Mouse (Mus musculus) limb, embryonic 10.5 days (tissue): ENCODE measurements around the gene Actg1. TPM values are rescaled to one million over a fixed set of nuclear protein-coding genes. Genes with fewer than 3 reads are reported as not detected.
"Not testable (repeated sequence)": the region's sequence is repeated elsewhere in the genome, so short reads cannot be mapped to it uniquely, and the experiment has no call there.

Experiments
- DNase-seq: peaks from one replicate; pipeline ENCODE4 v3.0.0-alpha.2; 2017; ENCODE audit warnings: low spot score
- H3K27ac ChIP-seq: fragments of 300-500 bp; sonication (generic); 2 replicates; pipeline ENCODE4 v1.5.1; 2016; ENCODE audit warnings: mild to moderate bottlenecking
- H3K27me3 ChIP-seq: fragments of 300-500 bp; sonication (generic); 2 replicates; pipeline ENCODE4 v1.6.1; 2016; ENCODE audit warnings: low read depth, mild to moderate bottlenecking; ENCODE audit not compliant: poor library complexity, severe bottlenecking
- H3K36me3 ChIP-seq: fragments of 300-500 bp; sonication (generic); 2 replicates; pipeline ENCODE4 v1.6.1; 2016; ENCODE audit warnings: mild to moderate bottlenecking, moderate library complexity
- H3K4me1 ChIP-seq: fragments of 300-500 bp; sonication (generic); 2 replicates; pipeline ENCODE4 v1.6.1; 2016
- H3K4me3 ChIP-seq: fragments of 300-500 bp; sonication (generic); 2 replicates; pipeline ENCODE4 v1.5.1; 2016; ENCODE audit warnings: mild to moderate bottlenecking, moderate library complexity
- H3K9me3 ChIP-seq: fragments of 300-500 bp; sonication (generic); replicated peaks from 2 replicates; pipeline ENCODE4 v1.6.1; 2016; ENCODE audit warnings: mild to moderate bottlenecking
- WGBS: fragments of 180-500 bp; shearing (Covaris S2); methylation state at CpG from one replicate; pipeline ENCODE4 v1.1.7; 2016; 5-methylcytosine and 5-hydroxymethylcytosine counted together
- polyA plus RNA-seq: library from polyadenylated mRNA; unstranded; fragments of >200 nt; fragmentation: Nextera tagmentation; extraction: Ambion mirVana; gene quantifications from 2 replicates; pipeline ENCODE4 v1.2.1, GENCODE M21; 2016

Gene Actg1
- polyA plus RNA-seq, 1 experiment from 2014 or later, result 3,197 TPM

DNA sequence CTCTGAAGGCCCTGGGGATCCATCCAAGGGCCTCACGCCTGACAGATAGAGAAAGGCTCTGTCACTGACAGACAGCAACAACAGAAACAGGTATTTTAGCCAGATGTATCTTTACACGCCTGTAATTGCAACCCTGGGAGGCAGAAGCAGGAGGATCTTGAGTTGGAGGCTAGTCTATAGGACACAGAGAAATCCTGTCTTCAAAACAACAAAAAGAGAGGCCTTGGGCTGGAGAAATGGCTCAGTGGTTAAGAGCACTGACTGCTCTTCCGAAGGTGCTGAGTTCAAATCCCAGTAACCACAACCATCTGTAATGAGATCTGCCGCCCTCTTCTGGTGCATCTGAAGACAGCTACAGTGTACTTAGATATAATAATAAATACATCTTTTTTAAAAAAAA lies 8.6 kb upstream of the Actg1 start:
- no peak overlapping the region for H3K27ac ChIP-seq
- no peak for DNase-seq
- no peaks in the 10 kb centered on the region for H3K27me3 ChIP-seq
- H3K36me3 ChIP-seq, result no peaks in the 10 kb centered on the region
- no peaks in the 10 kb centered on the region for H3K9me3 ChIP-seq
- 92% methylated on average over 4 of the region's 4 CpGs for WGBS
- no peak overlapping the region for H3K4me3 ChIP-seq
- H3K4me1 ChIP-seq, result peaks cover 72% of the 10 kb centered on the region

DNA sequence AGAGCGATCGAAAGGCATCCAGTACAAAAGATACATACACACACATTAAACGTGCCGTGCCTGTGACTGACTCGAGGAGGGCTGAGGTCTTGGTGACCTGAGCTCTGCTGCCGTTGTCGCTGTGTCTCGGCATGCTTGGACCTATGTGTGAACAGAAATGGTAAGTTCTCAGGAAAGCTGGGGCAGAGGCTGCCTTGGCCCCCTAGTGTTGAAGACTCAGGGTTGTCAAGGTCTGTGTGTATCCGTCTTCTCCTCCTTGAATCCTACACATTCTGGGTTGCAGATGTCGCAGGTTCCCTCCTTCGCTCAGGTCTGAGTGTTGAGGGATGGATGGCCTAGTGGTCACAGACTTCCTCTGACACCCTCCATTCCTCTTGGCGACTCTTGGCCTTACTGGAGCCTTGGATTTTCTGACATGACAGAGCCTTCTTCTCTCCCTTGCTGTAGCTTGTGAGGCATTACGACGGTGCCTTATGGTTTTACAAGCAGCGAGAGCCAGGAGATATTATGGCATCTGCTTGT lies 8.0 kb upstream of the Actg1 start:
- Histone ChIP-seq H3K36me3 (no peaks in the 10 kb centered on the region), H3K27me3 (no peaks in the 10 kb centered on the region), H3K27ac (no peak overlapping the region; the same call in 1 of the 2 replicates), H3K9me3 (no peaks in the 10 kb centered on the region), H3K4me3 (no peak overlapping the region), H3K4me1 (peaks cover 72% of the 10 kb centered on the region)
- WGBS, result 87% methylated on average over 15 of the region's 15 CpGs
- no peak for DNase-seq

- H3K27me3 ChIP-seq, result no peaks in the 10 kb centered on the region
- no peaks in the 10 kb centered on the region for H3K36me3 ChIP-seq
- H3K4me3 ChIP-seq, result no peak overlapping the region
- H3K4me1 ChIP-seq, result peaks cover 72% of the 10 kb centered on the region
- H3K27ac ChIP-seq, result no peak overlapping the region
- no peaks in the 10 kb centered on the region for H3K9me3 ChIP-seq
- no peak for DNase-seq
- 68% methylated on average over 5 of the region's 5 CpGs for WGBS
Observed at GRCm38 (mm10) chr11:120355277-120356039, 7.1 kb upstream of the Actg1 start.

- H3K27ac ChIP-seq, result no peak overlapping the region
- DNase-seq, result no peak
- 92% methylated on average over 17 of the region's 17 CpGs for WGBS
Observed at GRCm38 (mm10) chr11:120354304-120355276, 6.2 kb upstream of the Actg1 start.

GRCm38 (mm10) chr11:120353500-120354303 lies 5.4 kb upstream of the Actg1 start:
- DNase-seq, result peak; percentile 78
- Histone ChIP-seq H3K27me3 (no peaks in the 10 kb centered on the region), H3K27ac (peak overlapping the region; percentile 75), H3K9me3 (no peaks in the 10 kb centered on the region), H3K4me3 (peak overlapping the region; percentile 18), H3K4me1 (peaks cover 70% of the 10 kb centered on the region), H3K36me3 (no peaks in the 10 kb centered on the region)
- WGBS, result 25% methylated on average over 26 of the region's 26 CpGs

More at GRCm38 (mm10) chr11:120354304-120355276, 6.2 kb upstream of the Actg1 start:
- Histone ChIP-seq H3K4me1 (peaks cover 72% of the 10 kb centered on the region), H3K9me3 (no peaks in the 10 kb centered on the region), H3K27me3 (no peaks in the 10 kb centered on the region), H3K4me3 (no peak overlapping the region), H3K36me3 (no peaks in the 10 kb centered on the region)

GRCm38 (mm10) chr11:120352571-120353290 lies 4.4 kb upstream of the Actg1 start:
- no peak for DNase-seq
- Histone ChIP-seq H3K27ac (peak overlapping the region; percentile 75), H3K9me3 (no peaks in the 10 kb centered on the region), H3K4me1 (peaks cover 61% of the 10 kb centered on the region), H3K27me3 (no peaks in the 10 kb centered on the region), H3K4me3 (no peak overlapping the region), H3K36me3 (peaks cover 4% of the 10 kb centered on the region)
- 71% methylated on average over 13 of the region's 13 CpGs for WGBS

DNA sequence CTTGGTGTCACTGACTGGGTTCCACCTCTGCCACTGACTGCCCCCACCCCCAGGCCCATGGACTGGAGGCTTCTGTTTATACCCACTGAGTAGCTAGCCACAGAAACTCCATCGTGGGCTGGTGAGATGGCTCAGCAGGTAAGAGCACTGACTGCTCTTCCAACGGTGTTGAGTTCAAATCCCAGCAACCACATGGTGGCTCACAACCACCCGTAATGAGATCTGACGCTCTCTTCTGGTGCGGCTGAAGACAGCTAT lies 3.7 kb upstream of the Actg1 start:
- not testable (repeated sequence) for H3K9me3 ChIP-seq, H3K27me3 ChIP-seq, DNase-seq, H3K4me3 ChIP-seq, H3K36me3 ChIP-seq
- peak overlapping the region; percentile 100; the same call in 1 of the 2 replicates for H3K27ac ChIP-seq
- H3K4me1 ChIP-seq, result peaks cover 53% of the 10 kb centered on the region
- WGBS, result 97% methylated on average over 5 of the region's 5 CpGs

GRCm38 (mm10) chr11:120351250-120352092 lies 3.1 kb upstream of the Actg1 start:
- Histone ChIP-seq H3K4me3 (peak overlapping the region; percentile 99; the same call in 1 of the 2 replicates), H3K27ac (peak overlapping the region; percentile 100), H3K36me3 (peaks cover 13% of the 10 kb centered on the region), H3K9me3 (no peaks in the 10 kb centered on the region), H3K4me1 (peaks cover 54% of the 10 kb centered on the region), H3K27me3 (no peaks in the 10 kb centered on the region)
- DNase-seq, result no peak
- 85% methylated on average over 10 of the region's 10 CpGs for WGBS

DNA sequence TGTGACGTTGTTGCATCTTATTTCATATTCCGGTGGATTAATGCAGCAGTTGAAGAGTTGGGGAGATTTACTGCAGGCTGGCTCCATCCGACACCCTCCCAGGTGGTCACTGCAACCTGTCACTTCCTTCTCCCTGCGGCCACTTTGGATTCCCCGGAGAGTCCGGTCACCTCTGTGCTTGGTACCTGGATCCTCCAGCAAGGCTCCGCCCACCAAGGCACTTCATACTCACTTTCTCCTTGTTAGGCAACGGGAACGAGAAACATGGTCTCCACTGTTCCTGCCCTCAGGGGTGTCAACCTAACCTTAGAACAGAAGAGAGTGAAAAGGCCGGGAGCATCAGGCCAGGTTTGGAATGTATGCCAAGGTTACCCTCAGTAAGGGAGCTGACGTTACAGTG lies 2.4 kb upstream of the Actg1 start:
- Histone ChIP-seq H3K9me3 (no peaks in the 10 kb centered on the region), H3K27me3 (no peaks in the 10 kb centered on the region), H3K4me1 (peaks cover 56% of the 10 kb centered on the region), H3K36me3 (peaks cover 16% of the 10 kb centered on the region), H3K27ac (peak overlapping the region; percentile 100), H3K4me3 (peak overlapping the region; percentile 99)
- peak; percentile 56 for DNase-seq
- WGBS, result 13% methylated on average over 11 of the region's 11 CpGs

DNA sequence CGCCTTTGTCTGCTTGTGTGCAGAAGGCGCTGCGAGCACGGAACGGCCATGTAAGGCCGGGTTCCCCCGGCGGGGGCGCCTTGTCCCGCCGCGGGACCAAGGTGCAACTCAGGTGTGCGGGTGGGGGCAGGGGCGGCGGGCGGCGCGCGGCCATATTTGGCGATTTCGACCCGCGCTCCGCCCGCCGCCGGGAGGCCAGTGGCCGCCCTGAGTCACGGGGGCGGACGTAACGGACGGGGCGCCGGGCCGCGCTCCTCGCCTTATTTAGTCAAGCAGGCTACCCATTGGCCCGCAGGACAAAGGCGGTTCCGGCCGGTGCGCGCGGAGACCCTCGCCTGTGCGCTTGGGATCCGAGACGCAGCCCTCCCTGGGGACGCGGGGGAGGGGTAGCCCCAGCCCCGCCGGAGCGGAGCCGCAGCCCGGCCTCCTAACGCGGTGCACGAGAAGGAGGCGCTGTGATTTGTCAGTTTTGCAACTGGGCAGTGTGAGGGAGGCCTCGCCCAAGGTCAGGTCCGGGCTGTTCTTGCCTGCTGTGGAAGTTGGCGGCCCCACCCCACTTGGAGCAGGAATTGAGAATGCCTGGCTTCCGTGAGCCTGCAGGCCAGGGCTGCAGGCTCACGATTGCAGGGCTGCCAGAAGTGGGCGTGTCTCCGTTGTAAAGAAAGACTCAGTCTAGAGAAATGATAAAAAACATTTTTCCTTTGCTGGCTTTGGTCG lies 1.8 kb upstream of the Actg1 start:
- H3K4me1 ChIP-seq, result peaks cover 53% of the 10 kb centered on the region
- 2% methylated on average over 68 of the region's 68 CpGs for WGBS

More for the DNA sequence above, 1.8 kb upstream of the Actg1 start:
- Histone ChIP-seq H3K4me3 (peak overlapping the region; percentile 99), H3K36me3 (peaks cover 20% of the 10 kb centered on the region), H3K27ac (peak overlapping the region; percentile 100), H3K9me3 (no peaks in the 10 kb centered on the region), H3K27me3 (no peaks in the 10 kb centered on the region)
- DNase-seq, result peak; percentile 96
